Mouse (Mus musculus) bone marrow, adult 2 months (tissue): ENCODE measurements around the gene Olfr504.
"Not testable (repeated sequence)": the region's sequence is repeated elsewhere in the genome, so short reads cannot be mapped to it uniquely, and the experiment has no call there.

Experiments used
- CTCF ChIP-seq: fragments of 200-500 bp; IDR thresholded peaks from 2 replicates; pipeline ENCODE4 v1.5.1; 2011; ENCODE audit warnings: low read length, control low read depth; ENCODE audit not compliant: control insufficient read depth, insufficient read depth
- POLR2A ChIP-seq: fragments of 200-500 bp; IDR thresholded peaks from 2 replicates; pipeline ENCODE4 v1.6.1; 2011; ENCODE audit warnings: low read depth, mild to moderate bottlenecking, control low read depth, low read length, borderline replicate concordance; ENCODE audit not compliant: control insufficient read depth

DNA sequence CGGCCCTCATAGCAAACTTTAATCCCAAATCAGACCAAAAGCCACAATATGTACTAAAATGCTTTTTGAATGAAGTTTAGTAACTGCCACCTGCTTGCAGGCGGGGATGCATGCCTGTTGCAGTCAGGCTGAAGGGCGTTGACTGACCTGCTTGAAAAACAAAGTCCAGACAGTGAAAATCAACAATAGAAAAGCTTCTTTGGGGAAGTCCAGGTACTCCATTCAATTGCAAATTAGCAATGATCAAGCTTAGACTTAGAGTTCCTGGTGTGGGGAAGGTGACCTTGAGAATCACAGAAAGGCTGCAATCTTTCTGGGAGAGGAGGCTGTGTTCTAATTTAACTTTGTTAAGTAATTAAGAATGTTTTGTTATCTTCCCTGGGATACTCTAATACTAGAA is 36.3 kb upstream of the Olfr504 start:
- not testable (repeated sequence) for TF ChIP-seq CTCF, POLR2A
